Mouse (Mus musculus) C2C12 (cell line): ENCODE measurements at regions not wholly inside any gene's neighbourhood (a gene's known extent, or its start where the extent isn't known, plus 50 kb on each side); places are given as distances from the start of the nearest gene placed in this dataset.

Experiments
- CEBPB ChIP-seq: IDR thresholded peaks from one replicate; pipeline ENCODE4 v1.6.1; 2011; ENCODE audit warnings: low read depth, mild to moderate bottlenecking, control low read depth, moderate library complexity
- CTCF ChIP-seq: IDR thresholded peaks from one replicate; pipeline ENCODE4 v1.5.1; 2011; ENCODE audit not compliant: control insufficient read depth, insufficient read depth, insufficient read length
- FOSL1 ChIP-seq: IDR thresholded peaks from one replicate; pipeline ENCODE4 v1.8.0; 2011; ENCODE audit warnings: mild to moderate bottlenecking, low read length; ENCODE audit not compliant: poor library complexity, insufficient read depth, severe bottlenecking
- MAX ChIP-seq: IDR thresholded peaks from one replicate; pipeline ENCODE4 v1.6.1; 2011; ENCODE audit warnings: mild to moderate bottlenecking, control low read depth
- MYOD1 ChIP-seq: IDR thresholded peaks from one replicate; pipeline ENCODE4 v1.6.1; 2011; ENCODE audit warnings: low read depth; ENCODE audit not compliant: control insufficient read depth, insufficient read length
- MYOG ChIP-seq: IDR thresholded peaks from one replicate; pipeline ENCODE4 v1.6.1; 2011; ENCODE audit not compliant: control insufficient read depth, insufficient read length; ENCODE audit errors: extremely low read depth
- USF1 ChIP-seq: IDR thresholded peaks from one replicate; pipeline ENCODE4 v1.6.1; 2011; ENCODE audit warnings: low read depth, mild to moderate bottlenecking, control low read depth, moderate library complexity

GRCm38 (mm10) chr16:76718147-76718546 is 295.4 kb upstream of the Usp25 start:
- TF ChIP-seq CTCF (no peak), CEBPB (no peak), USF1 (no peak), MAX (no peak), MYOG (no peak), MYOD1 (no peak), FOSL1 (no peak)
